Mouse (Mus musculus) CD8-positive naive resting alpha-beta T cell, adult 57 days (primary cell): ENCODE results near the gene Cc2d1b. TPM values are rescaled to one million over a fixed set of nuclear protein-coding genes. Genes with fewer than 3 reads are reported as not detected.

Experiments used
- total RNA-seq: library from RNA; stranded (reverse); gene quantifications from one replicate; pipeline ENCODE4 v1.2.4, GENCODE M21; 2023

Gene Cc2d1b
- total RNA-seq, result 122 TPM

DNA sequence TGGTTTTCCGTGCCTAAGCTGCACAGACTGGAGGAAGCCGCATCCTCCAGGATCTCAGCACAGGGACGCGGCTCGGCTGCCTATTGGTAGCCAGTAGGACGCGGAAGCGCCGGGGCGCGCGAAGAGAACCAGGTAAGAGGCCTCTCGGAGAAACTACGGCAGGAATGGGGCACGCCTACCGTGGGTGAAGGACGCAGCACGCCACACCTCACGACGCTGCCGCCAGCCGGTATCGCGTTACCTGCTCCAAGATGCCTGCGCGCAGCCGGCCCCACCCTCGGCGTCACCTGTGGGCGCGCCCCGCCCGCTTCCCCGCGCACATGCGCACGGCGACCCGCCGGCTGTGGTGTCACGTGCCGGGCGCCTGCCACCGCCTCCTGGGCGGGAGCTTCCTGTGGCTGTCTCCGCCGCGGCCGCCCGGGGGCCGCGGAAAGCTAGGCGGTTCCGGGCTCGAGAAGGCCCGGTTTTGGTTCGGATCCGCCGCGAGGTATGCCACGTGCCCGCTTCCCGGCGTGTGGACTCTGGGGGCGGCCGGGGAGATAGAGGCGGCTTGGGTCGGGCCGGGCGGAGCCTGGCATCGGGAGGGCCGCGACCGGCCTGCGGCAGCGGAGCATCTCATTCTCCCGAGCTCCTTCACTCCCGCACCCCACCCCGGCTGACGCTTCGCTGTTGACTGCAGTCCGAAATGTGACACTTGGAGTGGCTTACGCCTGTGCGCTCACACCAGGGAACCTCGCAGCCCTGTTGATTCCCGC lies at the start of gene Cc2d1b:
Cc2d1b (plus strand) TSS at position 354 of the 755 bp plus-strand sequence.

DNA sequence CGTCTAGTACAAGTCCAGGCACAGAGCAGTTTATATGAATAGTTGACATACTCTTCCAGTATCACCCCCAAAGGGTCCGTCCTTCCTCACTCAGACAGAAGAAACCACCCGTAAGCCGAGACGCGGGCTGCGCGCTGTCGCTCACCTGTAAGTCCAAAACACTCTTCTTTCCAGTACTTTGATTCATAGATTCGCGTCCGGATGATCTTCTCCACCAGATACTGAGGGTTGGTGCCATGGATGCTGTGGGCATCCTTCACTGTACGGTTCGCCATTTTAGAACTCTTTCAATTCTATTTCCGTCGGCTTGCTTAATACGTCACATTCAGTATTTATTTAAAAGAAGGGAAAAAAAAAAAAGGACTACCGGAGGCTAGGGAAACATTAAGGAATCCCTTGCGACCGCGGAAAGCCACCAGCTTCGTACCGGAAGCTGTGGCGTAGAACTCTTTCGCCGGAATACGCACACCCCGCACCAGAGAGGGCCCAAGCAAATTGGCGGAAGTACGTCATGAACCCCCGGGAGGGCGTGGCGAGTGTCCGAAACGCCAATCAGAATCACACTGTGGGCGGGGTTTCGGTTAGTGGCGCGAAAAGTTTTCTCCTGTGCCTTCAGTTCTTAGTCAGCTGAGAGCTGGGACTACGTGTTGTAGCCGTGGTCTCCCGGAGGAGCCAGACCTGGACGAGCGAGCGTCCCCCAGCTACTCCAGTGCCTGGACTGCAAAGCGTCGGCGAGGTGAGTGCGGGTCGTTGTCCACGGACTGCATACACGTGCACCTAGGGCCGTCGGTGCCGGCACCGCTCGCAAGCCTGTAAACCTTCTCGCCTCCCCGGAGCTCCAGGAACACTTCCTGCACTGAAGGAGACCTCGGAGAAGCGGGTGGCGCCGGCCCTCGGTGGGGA lies 40.6 kb upstream of the Cc2d1b start, which contains the start of the genes Prpf38a and Orc1:
Prpf38a (minus strand) TSS at position 497 of the 903 bp plus-strand sequence.
Orc1 (plus strand) TSS at position 584 of the 903 bp plus-strand sequence.

Other genes with a start within 250 kb of the Cc2d1b start
- not detected for gene Shisal2a, start 236.6 kb upstream of the Cc2d1b start, total RNA-seq
- gene Gpx7, start 213.0 kb upstream of the Cc2d1b start, total RNA-seq, result not detected
- gene Tut4, start 160.5 kb upstream of the Cc2d1b start, total RNA-seq, result 159 TPM
- 52.9 TPM for gene Prpf38a, start 40.6 kb upstream of the Cc2d1b start, total RNA-seq
- gene Orc1, start 40.5 kb upstream of the Cc2d1b start, total RNA-seq, result 2.7 TPM
- not detected for gene 3110021N24Rik, start 99.7 kb downstream of the Cc2d1b start, total RNA-seq
- 0.31 TPM for gene Zfyve9, start 160.9 kb downstream of the Cc2d1b start, total RNA-seq
- gene Btf3l4, start 213.7 kb downstream of the Cc2d1b start, total RNA-seq, result 37.0 TPM
- gene Txndc12, start 214.7 kb downstream of the Cc2d1b start, total RNA-seq, result 31.7 TPM
- gene Kti12, start 227.8 kb downstream of the Cc2d1b start, total RNA-seq, result 35.8 TPM
- gene A730015C16Rik, start 228.7 kb downstream of the Cc2d1b start, total RNA-seq, result not detected